Mouse (Mus musculus): Measurements from ENCODE around the gene Gnptg. TPM values are rescaled to one million over a fixed set of nuclear protein-coding genes. Genes with fewer than 3 reads are reported as not detected.
"Not testable (repeated sequence)": the region's sequence is repeated elsewhere in the genome, so short reads cannot be mapped to it uniquely, and the experiment has no call there.

The Gnptg gene
- total RNA-seq, 2 experiments from 2014 or later = 14.9 to 16.2 TPM

DNA sequence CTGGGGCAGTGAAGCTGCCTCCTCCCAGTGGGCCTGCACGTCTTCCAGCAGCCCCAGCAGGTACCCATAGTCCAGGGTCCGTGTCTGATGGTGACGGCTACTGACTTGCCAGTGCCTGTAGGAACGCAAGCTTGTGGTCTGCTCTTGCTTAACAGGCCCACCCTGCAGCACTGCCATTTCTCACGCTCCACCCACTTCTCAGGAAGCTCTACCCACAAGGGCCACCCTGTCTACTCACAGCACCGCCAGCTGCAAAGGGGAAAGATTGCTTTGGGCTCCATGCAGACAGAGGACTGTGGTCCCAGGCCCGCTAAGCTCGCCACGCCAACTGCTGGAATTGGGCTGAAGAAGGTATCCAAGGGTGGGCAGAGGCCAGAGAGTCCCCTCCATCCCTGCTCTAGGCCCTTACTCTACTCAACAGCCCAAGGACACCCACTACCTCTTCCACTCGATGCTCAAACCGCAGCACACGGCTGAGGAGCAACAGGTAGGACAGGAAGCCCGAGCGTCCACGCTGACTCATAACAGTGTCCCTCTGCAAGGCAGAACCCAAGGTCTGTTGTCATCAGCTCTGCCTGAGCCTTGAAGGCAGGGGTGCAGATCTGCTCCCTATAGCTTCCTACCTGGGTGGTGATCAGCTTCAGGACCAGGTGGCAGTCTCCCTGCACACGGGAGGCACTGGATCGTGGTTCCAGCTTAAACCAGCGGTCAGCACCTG, 8.3 kb upstream of the Gnptg start:
- no peak for DNase-seq (ENCODE audit: low spot score in 2 of 2)

DNA sequence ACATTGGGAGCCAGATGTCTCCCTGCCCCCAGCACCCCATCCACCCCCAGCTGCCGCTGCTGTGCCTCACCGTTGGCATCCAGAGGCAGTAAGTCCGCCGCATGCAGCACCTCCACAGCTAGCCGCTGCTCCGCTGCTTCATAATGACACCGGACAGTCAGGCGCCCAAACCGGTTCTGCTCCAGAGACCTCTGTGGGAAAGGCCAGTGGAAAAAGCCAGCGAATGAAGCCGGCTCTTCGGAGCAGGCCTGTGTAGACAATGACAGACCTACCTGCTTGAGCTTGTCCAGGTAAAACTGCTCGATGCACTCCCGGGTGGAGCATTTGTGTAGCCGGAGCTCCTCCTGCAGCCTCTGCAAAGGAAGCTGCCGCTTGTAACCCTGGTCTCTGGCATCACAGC, 4.3 kb upstream of the Gnptg start:
- no peak for DNase-seq (ENCODE audit: low spot score in 2 of 2)

GRCm38 (mm10) chr17:25243131-25243780, 3.3 kb upstream of the Gnptg start:
- no peak for DNase-seq (ENCODE audit: low spot score in 2 of 2)

DNA sequence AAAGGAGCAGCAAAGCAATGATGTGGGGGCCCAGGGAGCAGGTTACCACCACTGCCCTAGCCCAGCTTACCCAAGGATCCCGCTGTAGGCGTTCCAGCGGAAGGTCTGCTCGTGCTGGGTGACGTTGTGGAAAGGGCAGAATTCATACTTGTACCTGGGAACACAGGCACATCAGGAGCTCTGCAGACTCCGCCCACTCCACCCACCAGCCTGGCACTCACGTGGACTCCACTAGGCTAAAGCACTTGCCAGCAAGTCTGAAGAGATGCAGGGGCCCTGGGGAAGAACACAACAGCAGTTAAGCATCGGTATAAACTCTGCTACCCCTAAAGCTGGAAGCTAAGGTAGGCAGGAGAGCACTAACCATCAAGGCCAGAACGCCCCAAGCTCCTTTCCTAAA, 4.3 kb downstream of the Gnptg start:
- no peak for DNase-seq (ENCODE audit: low spot score in 2 of 2)

DNA sequence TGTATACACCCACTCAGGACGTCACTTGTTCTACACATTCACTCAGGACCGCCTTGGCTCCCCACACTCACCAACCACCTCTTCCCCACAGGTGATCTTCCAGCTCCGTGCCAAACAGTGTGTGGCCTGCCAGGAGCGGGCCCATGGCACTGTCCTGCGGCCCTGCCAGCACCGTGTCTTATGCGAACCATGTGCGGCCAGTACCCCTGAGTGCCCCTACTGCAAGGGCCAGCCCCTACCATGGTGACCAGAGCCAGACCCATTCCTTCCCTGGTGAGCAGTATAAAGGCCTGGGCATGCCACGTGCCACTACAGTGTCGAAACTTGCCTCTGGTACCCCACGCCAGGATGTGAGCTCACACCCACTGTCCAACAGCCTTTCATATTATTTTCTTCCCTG, 8.3 kb downstream of the Gnptg start:
- not testable (repeated sequence) for DNase-seq (ENCODE audit: low spot score in 2 of 2)

DNA sequence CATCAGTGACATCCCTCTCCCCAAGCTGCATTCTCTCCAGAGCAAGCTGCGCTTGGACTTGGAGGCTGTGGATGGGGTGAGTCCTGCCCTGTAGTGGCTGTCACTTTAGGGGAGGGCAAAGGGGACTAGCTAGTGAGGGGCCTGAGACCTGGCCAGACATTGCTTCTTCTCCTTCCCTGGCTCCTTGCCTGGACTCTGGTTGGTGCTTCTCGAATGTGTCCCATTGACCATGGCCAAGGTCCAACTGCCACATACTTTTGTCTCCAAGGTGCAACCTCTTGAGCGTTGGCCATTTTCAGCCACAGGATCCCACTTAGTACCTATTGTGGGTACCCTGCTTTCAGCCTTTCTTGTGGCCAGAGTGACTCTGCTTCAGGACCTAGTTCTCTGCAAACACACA, 9.2 kb downstream of the Gnptg start:
- DNase-seq (ENCODE audit: low spot score in 2 of 2) = no peak

DNA sequence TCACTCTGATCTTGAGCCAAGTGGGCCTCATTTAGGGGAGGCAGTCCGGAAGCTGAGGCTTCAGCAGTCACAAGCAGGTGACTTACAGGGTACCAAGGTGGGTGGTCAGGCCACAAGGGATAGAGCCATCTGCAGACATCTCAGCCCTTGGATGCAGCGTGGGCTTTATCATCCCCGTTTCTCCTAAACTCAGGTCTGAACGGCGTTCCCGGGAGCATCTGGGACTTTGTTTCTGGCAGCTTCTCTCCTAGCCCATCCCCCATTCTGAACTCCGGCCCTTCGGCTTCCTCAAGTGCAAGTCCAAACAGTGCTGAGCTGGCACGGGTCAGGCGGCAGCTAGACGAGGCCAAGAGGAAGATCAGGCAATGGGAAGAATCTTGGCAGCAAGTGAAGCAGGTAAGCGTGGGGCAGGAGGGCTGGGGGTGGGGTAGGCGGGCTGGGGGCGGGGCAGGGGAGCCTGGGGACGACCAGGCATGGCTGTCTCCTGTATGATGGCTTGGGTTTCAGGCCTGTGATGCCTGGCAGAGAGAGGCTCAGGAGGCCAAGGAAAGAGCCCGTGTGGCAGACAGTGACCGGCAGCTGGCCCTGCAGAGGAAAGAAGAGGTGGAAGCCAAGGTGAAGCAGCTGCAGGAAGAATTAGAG, 9.8 kb downstream of the Gnptg start:
- not testable (repeated sequence) for DNase-seq (ENCODE audit: low spot score in 2 of 2)

GRCm38 (mm10) chr17:25227991-25228390, 11.9 kb downstream of the Gnptg start:
- no peak for DNase-seq (ENCODE audit: low spot score in 2 of 2)

DNA sequence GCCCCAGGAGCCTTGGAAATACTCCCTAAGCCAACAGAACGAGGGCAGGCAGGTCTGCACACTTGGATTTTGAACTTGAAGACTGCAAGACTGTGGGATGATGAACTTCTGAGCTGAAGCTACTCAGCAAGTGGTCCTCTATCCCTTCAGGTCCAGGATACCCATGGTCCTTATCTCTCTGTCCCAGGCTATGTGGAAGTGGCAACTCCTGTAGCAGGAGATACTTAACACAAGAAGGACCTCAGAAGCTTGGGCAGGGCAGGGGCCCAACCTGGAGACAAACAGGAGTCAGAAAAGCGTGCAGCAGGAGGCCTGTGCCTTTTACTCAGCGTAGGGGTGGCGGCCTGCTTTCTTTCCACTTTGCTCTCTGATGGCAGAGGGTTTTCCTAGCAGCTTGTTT, 14.3 kb downstream of the Gnptg start:
- no peak for DNase-seq (ENCODE audit: low spot score in 2 of 2)

DNA sequence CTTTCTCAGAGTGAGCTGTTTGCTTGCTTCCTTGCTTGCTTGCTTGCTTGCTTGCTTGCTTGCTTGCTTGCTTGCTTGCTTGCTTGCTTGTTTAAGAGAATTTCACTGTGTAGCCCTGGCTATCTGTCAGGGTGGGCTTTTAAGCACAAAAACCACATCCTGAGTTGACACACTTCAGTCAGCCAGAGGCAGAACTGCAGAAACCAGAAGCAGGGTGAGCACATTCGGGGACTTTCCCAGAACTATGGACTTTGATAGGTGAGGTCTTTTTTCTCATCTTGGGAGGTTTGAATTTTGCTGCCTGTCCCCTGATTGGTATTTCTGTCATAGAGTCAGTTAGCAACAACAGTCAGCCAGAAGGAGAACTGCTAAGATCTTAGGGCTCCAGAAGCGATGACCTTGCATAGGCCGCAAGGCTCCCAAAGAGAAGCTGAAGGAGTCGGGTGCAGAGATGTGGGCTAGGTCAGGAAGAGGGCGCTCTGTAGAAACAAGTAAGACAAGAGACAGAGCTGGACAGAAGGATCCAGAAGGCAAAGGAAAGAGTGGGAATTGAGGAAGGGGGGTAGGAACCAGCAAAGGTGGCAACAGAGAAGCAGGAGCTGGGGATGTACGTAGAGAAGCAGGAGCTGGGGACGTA, 15.2 kb downstream of the Gnptg start:
- no peak for DNase-seq (ENCODE audit: low spot score in 2 of 2)

DNA sequence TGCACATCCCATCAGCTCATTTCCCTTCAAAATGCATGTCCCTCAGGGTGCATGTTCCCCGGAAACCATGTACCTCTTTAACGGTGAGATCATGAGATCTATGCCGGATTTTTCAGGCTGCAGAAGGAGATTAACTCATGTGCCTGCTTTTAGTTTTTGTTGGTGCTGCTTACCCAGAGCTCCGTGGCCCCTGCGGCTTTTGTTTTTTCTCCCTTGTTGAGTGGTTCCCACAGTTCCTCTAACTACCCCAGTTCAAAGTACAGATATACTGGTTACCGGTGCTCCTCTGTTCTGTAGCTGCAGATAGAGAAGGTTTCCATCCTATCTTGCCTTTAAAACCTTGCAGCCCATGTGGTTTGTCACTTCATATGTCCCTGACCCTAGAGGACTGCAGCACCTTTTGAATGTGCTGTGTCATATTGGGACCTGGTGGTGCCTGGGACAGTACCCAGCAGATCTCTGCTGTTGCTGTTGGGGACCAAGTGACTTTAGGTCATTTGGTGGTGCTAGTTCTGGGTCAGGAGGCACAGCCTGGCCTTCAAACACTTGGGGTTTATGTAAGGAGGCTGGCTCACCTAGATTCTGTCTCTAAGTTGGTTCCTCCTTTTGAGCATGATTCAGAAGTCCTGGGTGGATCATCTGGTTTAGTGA, 16.8 kb downstream of the Gnptg start:
- no peak for DNase-seq (ENCODE audit: low spot score in 2 of 2)

DNA sequence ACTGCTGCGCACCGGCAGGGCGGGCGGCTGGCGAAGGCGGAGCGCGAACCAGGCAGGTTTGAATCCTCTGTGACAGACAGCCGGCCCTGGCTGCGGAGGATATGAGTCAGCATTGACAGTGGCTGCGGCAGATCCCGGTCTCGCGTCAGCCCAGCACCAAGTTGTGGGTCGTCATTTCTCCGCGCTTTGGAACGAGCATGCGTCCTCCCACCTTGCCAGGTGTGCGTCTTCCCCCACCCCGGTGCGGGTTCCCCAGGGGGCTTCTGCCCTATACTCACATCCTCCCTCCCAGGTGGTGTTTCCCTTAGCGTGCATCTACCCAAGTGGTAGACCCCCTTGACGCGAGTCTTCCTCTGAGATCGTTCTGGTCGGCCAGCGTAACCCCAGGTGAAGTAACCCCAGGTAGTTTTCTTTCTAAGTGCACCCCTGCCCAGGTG, 17.4 kb downstream of the Gnptg start:
- DNase-seq (ENCODE audit: low spot score in 2 of 2) = not testable (repeated sequence)

- no peak for DNase-seq (ENCODE audit: low spot score in 2 of 2)
Observed at GRCm38 (mm10) chr17:25221821-25222503, 18.0 kb downstream of the Gnptg start.

DNA sequence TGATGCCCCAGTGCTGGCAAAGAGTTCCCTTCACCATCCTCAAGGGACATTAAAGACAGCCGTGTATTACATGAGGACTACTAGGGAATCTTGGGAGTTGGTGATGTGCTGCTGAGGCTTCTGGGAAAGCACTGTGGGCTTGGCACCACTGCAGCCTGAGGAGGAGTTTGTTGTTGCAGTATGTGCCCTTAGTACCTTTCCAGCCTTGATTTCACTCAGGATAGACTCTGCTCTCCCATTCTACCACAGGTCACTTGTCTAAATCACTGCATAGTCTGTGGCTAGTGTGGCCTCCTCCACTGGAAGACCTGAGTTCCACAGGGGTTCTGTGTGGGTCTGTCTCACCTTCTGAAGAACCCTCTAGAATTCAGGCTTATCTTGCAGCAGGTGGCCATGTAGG, 19.2 kb downstream of the Gnptg start:
- DNase-seq (ENCODE audit: low spot score in 2 of 2) = no peak

- DNase-seq (ENCODE audit: low spot score in 2 of 2) = no peak
Observed at GRCm38 (mm10) chr17:25219492-25220295, 20.2 kb downstream of the Gnptg start.

GRCm38 (mm10) chr17:25218967-25219366, 21.0 kb downstream of the Gnptg start:
- DNase-seq (ENCODE audit: low spot score in 2 of 2) = no peak

- DNase-seq (ENCODE audit: low spot score in 2 of 2) = no peak
Observed at GRCm38 (mm10) chr17:25215431-25215830, 24.5 kb downstream of the Gnptg start.

GRCm38 (mm10) chr17:25211705-25212104, 28.2 kb downstream of the Gnptg start:
- DNase-seq (ENCODE audit: low spot score in 2 of 2) = no peak

GRCm38 (mm10) chr17:25210680-25211466, 29.1 kb downstream of the Gnptg start:
- no peak for DNase-seq (ENCODE audit: low spot score in 2 of 2)
